Mouse (Mus musculus) stomach, embryonic 16.5 days (tissue): Measurements from ENCODE around the gene Htr1d. TPM values are rescaled to one million over a fixed set of nuclear protein-coding genes. Genes with fewer than 3 reads are reported as not detected.
A peak's percentile ranks its signal among the peaks of the same experiment; 100 is the strongest.

Experiments used
- ATAC-seq: fragments of 200-750 bp; cut with Nextera tagmentation; 2 replicates; pipeline ENCODE4 v1.8.0; 2017; ENCODE audit warnings: moderate number of reproducible peaks, moderate TSS enrichment; ENCODE audit not compliant: insufficient read depth, low FRiP score
- H3K27ac ChIP-seq: fragments of 300-500 bp; sonication (generic); 2 replicates; pipeline ENCODE4 v1.5.1; 2014; ENCODE audit warnings: low read length
- H3K27me3 ChIP-seq: fragments of 300-500 bp; sonication (generic); 2 replicates; pipeline ENCODE4 v1.6.1; 2014; ENCODE audit warnings: low read length, control low read depth, mixed read lengths; ENCODE audit not compliant: control insufficient read depth, insufficient read depth
- H3K36me3 ChIP-seq: fragments of 300-500 bp; sonication (generic); 2 replicates; pipeline ENCODE4 v1.6.1; 2014; ENCODE audit warnings: low read length; ENCODE audit not compliant: control insufficient read depth, insufficient read depth
- H3K4me1 ChIP-seq: fragments of 300-500 bp; sonication (generic); 2 replicates; pipeline ENCODE4 v1.6.1; 2014; ENCODE audit warnings: low read length, control low read depth, mixed read lengths; ENCODE audit not compliant: control insufficient read depth, insufficient read depth
- H3K4me2 ChIP-seq: fragments of 300-500 bp; sonication (generic); 2 replicates; pipeline ENCODE4 v1.6.1; 2014; ENCODE audit warnings: low read depth, low read length, mixed read lengths
- H3K4me3 ChIP-seq: fragments of 300-500 bp; sonication (generic); replicated peaks from 2 replicates; pipeline ENCODE4 v1.5.1; 2014; ENCODE audit warnings: mild to moderate bottlenecking, low read length
- H3K9ac ChIP-seq: fragments of 300-500 bp; sonication (generic); 2 replicates; pipeline ENCODE4 v1.6.1; 2014; ENCODE audit warnings: low read length
- H3K9me3 ChIP-seq: fragments of 300-500 bp; sonication (generic); replicated peaks from 2 replicates; pipeline ENCODE4 v1.6.1; 2016; ENCODE audit warnings: low read length, control low read depth; ENCODE audit not compliant: control insufficient read depth
- WGBS: fragments of 180-500 bp; shearing (Covaris S2); extraction: QIAGEN DNeasy Blood & Tissue Kit; methylation state at CpG from one replicate; pipeline ENCODE4 v1.1.7; 2014; 5-methylcytosine and 5-hydroxymethylcytosine counted together
- polyA plus RNA-seq: library from polyadenylated mRNA; unstranded; fragments of >200 nt; fragmentation: Nextera tagmentation; extraction: Ambion mirVana; gene quantifications from 2 replicates; pipeline ENCODE4 v1.2.1, GENCODE M21; 2015

Gene Htr1d
- 0.27 and 0.34 TPM in 2 replicates for polyA plus RNA-seq

DNA sequence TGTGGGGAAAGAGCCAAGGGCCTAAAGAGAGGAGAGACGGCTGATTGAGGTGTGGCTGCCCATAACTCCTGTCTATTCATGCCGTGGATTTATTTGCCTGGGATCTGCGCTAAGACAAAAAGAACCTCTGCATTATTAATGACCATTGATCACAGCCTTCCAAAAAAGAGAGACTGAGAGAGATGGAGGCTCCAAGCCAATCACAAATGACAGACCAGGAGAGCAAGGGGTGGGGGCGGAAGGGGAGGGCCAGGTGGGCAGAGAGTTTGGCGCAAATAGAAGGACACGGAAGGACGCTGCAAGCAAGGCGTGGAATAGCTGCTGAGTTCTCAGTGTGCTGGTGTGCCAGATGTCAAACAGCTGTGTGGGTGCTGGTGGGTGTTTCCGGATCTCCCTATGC, at the start of gene Htr1d:
TSS of gene Htr1d (plus strand) at position 301 of the 400 bp plus-strand sequence.
- H3K4me3 ChIP-seq = peak within 1 kb of the TSS; percentile 58
- H3K9me3 ChIP-seq = no peaks in the 10 kb centered on the region
- peak within 1 kb of the TSS; percentile 71 for H3K9ac ChIP-seq
- 56% methylated on average over 9 of the region's 9 CpGs for WGBS
- H3K4me1 ChIP-seq = peaks cover 11% of the 10 kb centered on the region; the same call in 1 of the 2 replicates
- no peak within 1 kb of the TSS for H3K27ac ChIP-seq
- peak within 1 kb of the TSS; percentile 98 for H3K4me2 ChIP-seq
- no peaks in the 10 kb centered on the region for H3K36me3 ChIP-seq
- H3K27me3 ChIP-seq = peaks cover 26% of the 10 kb centered on the region
- ATAC-seq = no peak

DNA sequence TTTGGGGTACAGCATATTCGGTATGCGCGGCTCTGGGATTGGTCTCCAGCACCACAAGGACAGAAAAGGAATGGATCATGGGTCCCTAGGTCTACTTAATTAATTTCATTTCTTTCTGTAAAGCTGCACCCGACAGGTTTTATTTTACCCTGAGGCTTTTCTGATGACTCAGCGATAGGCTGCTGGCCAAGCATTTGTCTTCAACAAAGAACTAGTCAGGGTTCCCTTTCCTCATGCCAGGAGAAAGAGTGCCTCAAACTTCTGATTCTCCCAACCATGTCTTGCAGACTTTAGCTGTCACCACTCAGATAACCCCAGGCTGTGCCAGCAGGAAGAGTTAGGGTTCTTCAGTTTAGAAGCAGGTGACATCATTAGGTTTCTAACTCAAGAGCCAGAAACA, 46.3 kb upstream of the Htr1d start:
- no peaks in the 10 kb centered on the region for H3K4me1 ChIP-seq
- WGBS = 77% methylated on average over 5 of the region's 5 CpGs
- ATAC-seq = no peak
- H3K36me3 ChIP-seq = no peaks in the 10 kb centered on the region
- no peak overlapping the region for H3K27ac ChIP-seq
- no peaks in the 10 kb centered on the region for H3K27me3 ChIP-seq
- no peak overlapping the region for H3K4me2 ChIP-seq
- H3K4me3 ChIP-seq = no peak overlapping the region
- no peak overlapping the region for H3K9ac ChIP-seq
- no peaks in the 10 kb centered on the region for H3K9me3 ChIP-seq

DNA sequence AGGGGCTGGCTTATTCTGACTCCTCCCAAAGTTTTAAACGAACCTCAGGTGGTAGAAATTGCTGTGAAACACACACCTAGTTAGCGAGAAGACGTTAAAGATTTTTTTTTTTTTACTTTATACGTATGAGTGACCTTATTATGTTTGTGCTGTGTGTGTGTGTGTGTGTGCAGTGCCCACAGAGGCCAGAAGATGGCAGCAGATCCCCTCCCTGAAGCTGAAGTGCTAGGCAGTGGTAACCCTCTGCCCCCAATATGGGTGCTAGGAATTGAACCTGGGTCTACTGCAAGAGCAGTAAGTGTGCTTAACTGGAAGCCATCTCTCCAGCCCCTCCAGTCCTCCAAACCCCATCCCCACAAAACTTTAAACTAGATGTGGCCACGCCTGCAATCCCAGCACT, 40.3 kb upstream of the Htr1d start:
- H3K9ac ChIP-seq = no peak overlapping the region
- ATAC-seq = no peak
- no peaks in the 10 kb centered on the region for H3K36me3 ChIP-seq
- H3K27me3 ChIP-seq = no peaks in the 10 kb centered on the region
- H3K27ac ChIP-seq = no peak overlapping the region
- H3K4me2 ChIP-seq = no peak overlapping the region
- no peaks in the 10 kb centered on the region for H3K9me3 ChIP-seq
- H3K4me3 ChIP-seq = no peak overlapping the region
- 81% methylated on average over 5 of the region's 5 CpGs for WGBS
- H3K4me1 ChIP-seq = no peaks in the 10 kb centered on the region

DNA sequence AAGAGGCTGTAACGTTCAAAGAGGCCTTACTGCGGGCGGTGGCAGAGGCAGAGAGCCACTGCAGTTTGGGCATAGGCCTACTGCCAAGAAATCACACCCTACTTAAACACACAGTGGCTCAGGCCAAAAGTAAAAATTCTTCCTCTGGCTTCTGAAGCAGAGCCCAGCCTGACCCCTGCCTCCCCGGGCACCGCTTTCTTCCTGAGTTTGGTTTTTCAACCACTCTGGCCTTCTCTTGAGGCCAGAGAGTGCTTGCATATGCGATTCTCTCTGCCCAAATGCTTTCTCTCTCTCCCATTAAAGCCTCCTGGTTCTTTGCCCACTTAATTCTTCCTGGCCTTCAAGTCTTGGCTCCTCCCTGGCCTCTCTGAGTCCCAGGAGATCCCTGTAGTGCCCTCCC, 39.5 kb upstream of the Htr1d start:
- no peak overlapping the region for H3K4me3 ChIP-seq
- no peak for ATAC-seq
- no peak overlapping the region for H3K27ac ChIP-seq
- H3K9me3 ChIP-seq = no peaks in the 10 kb centered on the region
- WGBS = 81% methylated on average over 6 of the region's 6 CpGs
- no peaks in the 10 kb centered on the region for H3K27me3 ChIP-seq
- H3K9ac ChIP-seq = no peak overlapping the region
- no peaks in the 10 kb centered on the region for H3K4me1 ChIP-seq
- no peaks in the 10 kb centered on the region for H3K36me3 ChIP-seq
- H3K4me2 ChIP-seq = no peak overlapping the region

DNA sequence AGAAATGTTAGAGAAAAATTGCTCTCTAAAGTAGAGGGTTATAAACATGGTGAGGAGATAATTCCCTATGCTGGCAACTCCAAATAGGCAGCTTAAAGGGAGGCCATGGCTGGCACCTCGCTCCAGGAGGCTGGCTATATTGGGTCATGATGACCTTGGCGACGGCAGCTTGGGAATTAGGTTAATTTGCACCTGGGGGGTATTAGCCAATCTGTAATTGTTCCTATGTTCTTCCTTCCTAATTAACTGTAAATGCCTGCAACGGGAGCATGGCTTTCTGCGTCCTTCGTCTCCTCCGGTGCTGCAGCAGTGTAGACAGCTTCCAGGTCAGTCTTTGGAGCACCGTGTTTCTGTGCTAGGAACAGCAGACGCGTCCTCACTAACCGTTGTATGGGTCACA, 36.1 kb upstream of the Htr1d start:
- ATAC-seq = no peak
- H3K9me3 ChIP-seq = no peaks in the 10 kb centered on the region
- WGBS = 52% methylated on average over 11 of the region's 11 CpGs
- no peak overlapping the region for H3K9ac ChIP-seq
- H3K4me2 ChIP-seq = no peak overlapping the region
- no peak overlapping the region for H3K4me3 ChIP-seq
- no peak overlapping the region for H3K27ac ChIP-seq
- H3K36me3 ChIP-seq = no peaks in the 10 kb centered on the region
- no peaks in the 10 kb centered on the region for H3K4me1 ChIP-seq
- no peaks in the 10 kb centered on the region for H3K27me3 ChIP-seq

DNA sequence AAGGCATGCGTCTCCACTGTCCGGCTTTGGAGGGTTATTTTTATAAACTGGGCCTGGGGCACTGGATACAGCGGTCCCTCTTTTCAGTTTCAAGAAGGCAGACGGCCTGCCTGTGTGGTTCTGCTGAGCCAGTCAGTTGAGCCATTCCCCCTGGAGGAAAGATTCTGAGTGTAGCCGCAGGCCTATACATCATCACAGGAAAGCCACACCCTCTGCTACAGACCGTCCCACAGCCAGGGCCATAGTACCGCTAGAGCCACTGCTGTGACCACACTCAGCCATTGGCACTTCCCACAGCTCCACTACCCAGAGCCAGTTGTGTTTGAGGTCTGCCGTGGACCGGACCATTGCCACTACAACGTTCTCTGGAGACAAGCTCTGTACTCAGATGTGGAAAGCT, 21.5 kb upstream of the Htr1d start:
- WGBS = 73% methylated on average over 10 of the region's 10 CpGs
- Histone ChIP-seq H3K4me3 (no peak overlapping the region), H3K36me3 (no peaks in the 10 kb centered on the region), H3K4me1 (no peaks in the 10 kb centered on the region), H3K9ac (no peak overlapping the region), H3K27me3 (no peaks in the 10 kb centered on the region), H3K4me2 (no peak overlapping the region), H3K9me3 (no peaks in the 10 kb centered on the region), H3K27ac (no peak overlapping the region)
- ATAC-seq = no peak

DNA sequence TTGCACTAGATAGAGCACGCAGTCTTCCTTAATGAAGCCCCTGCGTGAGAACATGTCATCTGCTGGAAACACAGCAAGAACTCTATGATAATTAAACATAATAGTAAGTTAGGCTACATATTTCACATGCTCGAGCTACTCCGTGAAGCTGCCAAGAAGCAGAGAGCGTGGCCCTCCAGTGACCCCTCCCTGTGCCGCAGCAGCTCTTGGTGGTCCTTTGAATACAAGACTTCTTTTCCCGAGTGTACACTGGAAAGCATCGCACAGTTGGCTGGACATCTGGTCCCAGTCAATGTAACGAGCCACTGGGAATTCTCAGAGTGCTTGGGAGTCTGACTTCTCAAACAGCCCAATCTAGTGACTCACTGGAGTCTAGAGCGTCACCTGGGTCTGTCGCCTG, 15.5 kb upstream of the Htr1d start:
- H3K36me3 ChIP-seq = no peaks in the 10 kb centered on the region
- H3K4me2 ChIP-seq = no peak overlapping the region
- peak; percentile 60; the same call in 1 of the 2 replicates for ATAC-seq
- no peaks in the 10 kb centered on the region for H3K27me3 ChIP-seq
- no peak overlapping the region for H3K27ac ChIP-seq
- H3K4me3 ChIP-seq = no peak overlapping the region
- H3K9ac ChIP-seq = no peak overlapping the region
- H3K4me1 ChIP-seq = no peaks in the 10 kb centered on the region
- 39% methylated on average over 11 of the region's 11 CpGs for WGBS
- 0 out of 2 replicates have a peak, but pooled peaks cover 3% of the 10 kb centered on the region for H3K9me3 ChIP-seq

DNA sequence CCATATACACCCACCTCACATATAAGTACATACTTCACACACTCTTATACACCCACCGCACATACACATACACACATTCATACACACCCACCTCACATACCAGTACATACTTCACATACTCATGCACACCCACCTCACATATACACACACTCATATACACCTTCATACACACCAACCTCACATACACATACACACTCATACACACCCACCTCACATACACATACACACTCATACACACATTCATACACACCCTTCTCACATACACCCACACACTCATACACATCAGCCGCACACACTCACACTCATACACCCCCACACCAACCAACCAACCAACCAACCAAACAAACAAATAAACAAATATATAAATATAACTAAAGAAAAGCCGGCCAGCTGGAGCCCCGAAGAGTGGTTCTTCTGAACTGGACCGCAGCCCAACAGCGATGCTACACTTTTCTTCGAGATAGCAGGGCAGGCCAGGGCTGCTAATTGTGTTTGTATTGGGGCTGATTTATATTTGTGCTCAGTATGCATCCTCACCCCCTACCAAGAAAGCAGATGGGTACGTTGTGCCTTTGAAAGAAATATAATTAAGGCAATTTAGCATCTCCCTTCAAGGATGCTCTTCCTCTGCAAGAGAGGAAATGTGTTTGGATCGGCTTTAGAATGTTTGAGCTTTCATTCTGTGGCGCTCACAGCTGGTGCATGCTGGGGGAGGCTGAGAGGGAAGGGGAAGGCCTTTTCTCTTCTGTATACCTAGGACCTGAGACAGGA, 11.1 kb upstream of the Htr1d start:
- 0 out of 2 replicates have a peak, but pooled peaks cover 3% of the 10 kb centered on the region for H3K9me3 ChIP-seq
- no peaks in the 10 kb centered on the region for H3K27me3 ChIP-seq
- H3K4me2 ChIP-seq = no peak overlapping the region
- no peaks in the 10 kb centered on the region for H3K4me1 ChIP-seq
- WGBS = 70% methylated on average over 10 of the region's 10 CpGs
- H3K4me3 ChIP-seq = no peak overlapping the region
- H3K27ac ChIP-seq = no peak overlapping the region
- no peak for ATAC-seq
- no peak overlapping the region for H3K9ac ChIP-seq
- H3K36me3 ChIP-seq = no peaks in the 10 kb centered on the region

DNA sequence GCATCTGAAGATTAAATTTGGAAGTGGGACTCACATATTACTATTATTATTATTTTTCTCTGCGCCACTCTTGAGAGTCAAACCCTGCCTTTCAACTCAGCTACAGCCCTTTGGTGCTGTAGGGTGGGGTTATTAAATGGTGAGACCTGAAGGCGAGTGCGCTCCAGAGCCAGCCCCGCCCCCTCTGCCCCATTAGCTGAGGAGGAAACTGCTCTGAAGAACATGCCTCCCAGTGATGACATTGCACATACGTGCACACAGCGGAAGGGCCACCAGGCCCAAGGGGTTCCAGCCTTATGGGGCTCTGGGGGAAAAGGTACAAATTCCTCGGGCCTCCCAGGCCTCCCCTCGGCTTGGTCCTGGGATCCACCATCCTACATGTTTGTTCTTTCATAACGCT, 7.8 kb upstream of the Htr1d start:
- Histone ChIP-seq H3K27ac (no peak overlapping the region), H3K4me2 (no peak overlapping the region), H3K27me3 (0 out of 2 replicates have a peak, but pooled peaks cover 5% of the 10 kb centered on the region), H3K9ac (no peak overlapping the region), H3K4me3 (no peak overlapping the region), H3K9me3 (no peaks in the 10 kb centered on the region), H3K36me3 (no peaks in the 10 kb centered on the region), H3K4me1 (no peaks in the 10 kb centered on the region)
- ATAC-seq = no peak
- WGBS = 81% methylated on average over 9 of the region's 9 CpGs
